Mouse (Mus musculus): ENCODE measurements at regions not wholly inside any gene's neighbourhood (a gene's known extent, or its start where the extent isn't known, plus 50 kb on each side); places are given as distances from the start of the nearest gene placed in this dataset.

GRCm38 (mm10) chr7:37390271-37390670 is 383.2 kb downstream of the Zfp536 start:
- no peak for DNase-seq

- no peak for DNase-seq
These were observed 381.3 kb downstream of the Zfp536 start for GRCm38 (mm10) chr7:37392122-37392521.

- DNase-seq: no peak
These were observed 380.8 kb downstream of the Zfp536 start for GRCm38 (mm10) chr7:37392604-37393003.

GRCm38 (mm10) chr7:37393071-37393470 is 380.4 kb downstream of the Zfp536 start:
- no peak for DNase-seq

- peak; percentile 11 for DNase-seq
These were observed 378.4 kb downstream of the Zfp536 start for GRCm38 (mm10) chr7:37394965-37395426.

- DNase-seq: no peak
These were observed 377.4 kb downstream of the Zfp536 start for GRCm38 (mm10) chr7:37395881-37396513.

GRCm38 (mm10) chr7:37403483-37403882 is 370.0 kb downstream of the Zfp536 start:
- no peak for DNase-seq

- DNase-seq: no peak
These were observed 360.1 kb downstream of the Zfp536 start for GRCm38 (mm10) chr7:37413350-37413749.

GRCm38 (mm10) chr7:37421704-37422103 is 351.7 kb downstream of the Zfp536 start:
- DNase-seq: peak; percentile 9

Measured in heart, postnatal 4 days (tissue).